Mouse (Mus musculus): ENCODE data around the gene Serinc5.

Serinc5 gene

DNA sequence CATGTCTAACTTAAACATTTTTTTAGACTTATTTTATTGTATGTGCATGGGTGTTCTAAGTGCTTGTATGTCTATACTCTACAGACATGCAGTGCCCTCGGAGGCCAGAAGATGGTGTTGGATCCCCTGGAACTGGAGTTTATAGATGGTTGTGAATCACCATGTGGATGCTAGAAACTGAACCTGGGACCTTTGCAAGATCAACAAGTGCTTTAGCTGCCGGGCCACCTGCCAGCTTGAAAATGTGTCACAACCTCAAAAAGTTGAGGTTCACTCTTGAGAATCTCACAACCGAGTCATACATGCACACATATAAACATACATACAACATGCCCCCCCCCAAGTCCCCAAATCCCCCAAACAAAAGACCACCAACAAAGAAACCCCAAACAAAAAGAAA lies 129.0 kb downstream of the Serinc5 start:
- peak; percentile 30 for DNase-seq (ENCODE audit: low read depth, low spot score)

DNA sequence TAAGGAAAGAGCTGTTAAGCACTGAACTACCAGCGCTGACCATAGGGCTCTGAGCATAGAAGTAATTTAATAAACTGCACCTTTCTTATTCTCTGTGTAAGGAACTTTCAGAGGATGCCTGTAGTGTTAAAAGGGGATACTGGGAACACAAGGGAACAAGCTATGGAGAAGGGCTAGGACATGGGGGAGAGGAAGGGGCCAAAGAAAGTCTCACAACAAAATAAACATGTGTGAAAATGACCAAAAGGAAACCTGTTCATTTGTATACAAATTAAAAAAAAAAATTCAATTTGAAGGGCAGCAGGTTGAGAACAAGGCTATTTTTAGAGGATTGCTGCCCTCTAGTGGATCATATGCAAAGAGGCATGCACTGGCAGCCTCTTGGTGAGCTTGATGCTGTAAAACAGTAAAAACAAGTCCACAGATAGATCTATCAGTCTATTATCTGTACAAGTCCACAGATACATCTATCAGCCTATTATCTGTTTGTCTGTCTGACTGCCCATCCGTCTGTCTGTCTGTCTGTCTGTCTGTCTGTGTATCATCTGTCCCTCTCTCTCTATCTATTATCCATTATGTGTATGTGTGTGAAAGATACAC lies 129.9 kb downstream of the Serinc5 start:
- DNase-seq (ENCODE audit: low read depth, low spot score): peak; percentile 70

DNA sequence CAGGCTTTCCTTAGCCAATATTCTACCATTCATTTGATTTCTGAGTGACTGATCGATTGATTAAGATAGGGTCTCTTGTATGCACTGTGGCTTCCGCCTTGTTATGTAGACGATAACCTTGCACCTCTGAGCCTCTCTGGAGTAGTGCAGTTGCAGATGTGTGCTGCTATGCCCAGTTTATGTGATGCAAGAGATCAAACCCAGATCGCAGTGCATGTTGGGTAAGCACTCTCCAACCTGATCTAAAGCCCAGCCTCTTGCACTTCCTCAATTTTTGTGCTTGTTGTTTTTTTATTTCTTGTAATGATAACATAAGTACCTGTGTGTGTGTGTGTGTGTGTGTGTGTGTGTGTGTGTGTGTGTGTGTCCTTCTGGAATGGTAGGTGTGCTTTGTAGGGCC lies 132.0 kb downstream of the Serinc5 start:
- peak; percentile 32 for DNase-seq (ENCODE audit: low read depth, low spot score)

DNA sequence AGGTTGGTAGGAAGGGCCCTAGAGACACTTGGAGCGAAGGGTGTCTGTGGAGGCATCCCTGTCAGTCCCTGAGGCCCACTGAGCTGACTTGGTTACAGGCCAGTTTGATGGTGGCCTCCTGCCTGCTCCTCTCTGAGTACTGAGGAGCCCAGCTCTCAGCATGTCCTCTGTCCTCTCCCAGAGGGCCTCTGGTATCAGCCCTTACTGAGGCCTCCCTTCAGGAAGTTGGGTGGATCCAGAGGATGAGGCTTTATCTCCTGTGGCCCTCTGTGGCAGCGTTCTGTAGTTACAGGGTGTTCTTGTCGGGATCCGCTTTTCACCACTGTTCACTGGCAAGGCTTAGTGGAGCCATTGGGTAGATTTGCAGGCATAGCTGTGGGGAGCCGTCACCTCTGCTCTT lies 132.4 kb downstream of the Serinc5 start:
- no peak for DNase-seq (ENCODE audit: low read depth, low spot score)

DNA sequence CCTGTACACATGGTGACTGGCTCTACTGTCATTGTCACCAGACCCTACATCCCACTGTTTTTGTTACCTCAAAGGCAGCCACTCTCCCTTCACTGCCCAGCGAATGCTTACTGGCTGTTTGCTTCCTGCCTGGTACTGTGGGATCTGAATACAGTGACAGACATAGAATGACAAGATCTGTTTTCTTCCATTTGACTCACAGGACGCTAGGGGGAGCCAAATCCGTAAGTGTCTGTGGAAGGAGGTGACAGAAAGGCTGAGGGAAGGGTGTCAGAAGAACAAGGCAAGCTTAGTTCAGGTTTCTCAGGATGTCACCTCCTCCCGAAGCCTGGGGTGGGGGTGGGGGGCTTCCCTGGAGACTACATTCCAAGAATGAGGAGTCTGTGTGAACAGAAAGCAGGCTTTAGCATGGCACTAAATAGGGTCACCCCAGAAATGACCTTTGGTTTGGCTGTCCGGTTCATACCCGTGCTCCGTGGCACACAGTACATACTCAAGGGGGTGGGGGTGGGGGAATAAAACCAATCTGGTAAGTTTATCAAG lies 140.2 kb downstream of the Serinc5 start:
- peak; percentile 85 for DNase-seq (ENCODE audit: low read depth, low spot score)

GRCm38 (mm10) chr13:92751726-92752565 lies 141.1 kb downstream of the Serinc5 start:
- peak; percentile 77 for DNase-seq (ENCODE audit: low read depth, low spot score)

- DNase-seq (ENCODE audit: low read depth, low spot score): no peak
Measured at GRCm38 (mm10) chr13:92753676-92754075, 142.8 kb downstream of the Serinc5 start.

DNA sequence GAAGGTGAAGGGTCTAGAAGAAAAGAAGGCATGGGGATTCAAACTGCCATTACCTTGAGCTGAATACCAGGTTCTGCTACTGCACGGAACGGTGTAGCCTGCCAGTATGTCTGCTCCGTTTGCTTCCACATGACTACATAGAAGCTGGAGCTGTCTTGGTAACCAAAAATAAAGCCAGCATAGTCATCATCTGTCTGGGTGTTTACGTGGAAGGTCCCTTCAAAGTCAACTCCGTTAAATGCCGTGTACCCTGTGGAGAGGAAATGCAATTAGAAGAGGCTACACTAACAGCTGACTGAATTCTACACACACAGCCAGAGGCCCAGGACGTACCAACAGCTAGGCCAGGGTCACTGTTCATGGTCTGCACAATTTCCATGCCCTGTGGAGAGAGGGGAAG lies 144.1 kb downstream of the Serinc5 start:
- DNase-seq (ENCODE audit: low read depth, low spot score): no peak

GRCm38 (mm10) chr13:92757972-92758585 lies 147.2 kb downstream of the Serinc5 start:
- DNase-seq (ENCODE audit: low read depth, low spot score): no peak

- no peak for DNase-seq (ENCODE audit: low read depth, low spot score)
Measured at GRCm38 (mm10) chr13:92759096-92759495, 148.2 kb downstream of the Serinc5 start.

- DNase-seq (ENCODE audit: low read depth, low spot score): no peak
Measured at GRCm38 (mm10) chr13:92760519-92760918, 149.6 kb downstream of the Serinc5 start.

All from A20 (cell line).